Mouse (Mus musculus): ENCODE data around the gene Cadm3. TPM values are rescaled to one million over a fixed set of nuclear protein-coding genes. Genes with fewer than 3 reads are reported as not detected.

Cadm3 gene
- total RNA-seq, 1 experiment: 0.85 TPM

DNA sequence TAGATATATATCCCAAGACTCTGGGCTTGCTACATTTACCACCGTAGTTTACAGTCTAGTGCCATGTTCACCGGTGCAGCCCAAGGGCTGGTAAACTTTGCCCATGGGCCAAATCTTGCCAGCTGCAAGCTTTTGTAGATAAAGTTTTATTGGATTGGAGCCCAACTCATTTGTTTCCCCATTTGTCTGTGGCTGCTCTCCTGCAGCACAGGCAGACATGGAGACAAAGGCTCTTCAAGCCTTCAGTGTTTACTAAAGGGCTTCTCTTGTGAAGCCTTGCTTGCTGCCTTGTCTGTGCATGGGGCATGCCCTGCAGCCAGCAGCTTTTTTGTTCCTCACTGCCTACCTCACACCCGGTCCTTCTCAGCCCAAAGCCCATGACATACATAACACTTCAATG is 23.6 kb downstream of the Cadm3 start:
- H3K4me1 ChIP-seq (ENCODE audit: control insufficient read depth in 2 of 2, insufficient read depth in 2 of 2, low read length in 2 of 2, poor library complexity in 1 of 2): peaks cover 0 to 10% of the 10 kb centered on the region in 2 experiments; a peak in 2 of 4 replicates
- TF ChIP-seq ZNF384 (IDR thresholded peaks at IDR 0.05; ENCODE audit: low read depth, low read length) (no peak), MAFK (IDR thresholded peaks at IDR 0.05; ENCODE audit: insufficient read depth, low read depth, low read length) (no peak), ZC3H11A (IDR thresholded peaks at IDR 0.05; ENCODE audit: borderline replicate concordance, low read depth, low read length) (no peak), HCFC1 (IDR thresholded peaks at IDR 0.05; ENCODE audit: borderline replicate concordance, insufficient read depth, low read length) (no peak), CHD2 (IDR thresholded peaks at IDR 0.05; ENCODE audit: low read depth, low read length) (no peak)
- no peaks in the 10 kb centered on the region for H3K36me3 ChIP-seq (ENCODE audit: control insufficient read depth, insufficient read depth, low read length, poor library complexity, severe bottlenecking)
- in situ Hi-C loops (cut with MboI; ENCODE audit: low sequenced_read_pairs in 2 of 2, unreplicated experiment in 2 of 2): no loop called here
- no peak overlapping the region for H3K9ac ChIP-seq (ENCODE audit: insufficient read depth, low read depth, low read length, poor library complexity, severe bottlenecking)
- H3K27ac ChIP-seq (ENCODE audit: insufficient read depth, low read depth, low read length, poor library complexity, severe bottlenecking): no peak overlapping the region
- DNase-seq (ENCODE audit: low read depth, low spot score): no peak
- no peak overlapping the region for H3K4me3 ChIP-seq (ENCODE audit: insufficient read depth in 1 of 2, low read depth in 1 of 2, low read length in 2 of 2, poor library complexity in 1 of 2, severe bottlenecking in 1 of 2)
- H3K9me3 ChIP-seq (ENCODE audit: control insufficient read depth, insufficient read depth, low read depth, low read length): no peaks in the 10 kb centered on the region

GRCm38 (mm10) chr1:173342425-173342824 is 25.1 kb downstream of the Cadm3 start:
- Histone ChIP-seq H3K36me3 (ENCODE audit: control insufficient read depth, insufficient read depth, low read length, poor library complexity, severe bottlenecking) (no peaks in the 10 kb centered on the region), H3K4me1 (ENCODE audit: control insufficient read depth in 2 of 2, insufficient read depth in 2 of 2, low read length in 2 of 2, poor library complexity in 1 of 2) (peaks cover 0 to 1% of the 10 kb centered on the region in 2 experiments; a peak in 1 of 4 replicates), H3K4me3 (ENCODE audit: insufficient read depth in 1 of 2, low read depth in 1 of 2, low read length in 2 of 2, poor library complexity in 1 of 2, severe bottlenecking in 1 of 2) (no peak overlapping the region), H3K27ac (ENCODE audit: insufficient read depth, low read depth, low read length, poor library complexity, severe bottlenecking) (no peak overlapping the region), H3K9ac (ENCODE audit: insufficient read depth, low read depth, low read length, poor library complexity, severe bottlenecking) (no peak overlapping the region), H3K9me3 (ENCODE audit: control insufficient read depth, insufficient read depth, low read depth, low read length) (no peaks in the 10 kb centered on the region)
- TF ChIP-seq ZC3H11A (IDR thresholded peaks at IDR 0.05; ENCODE audit: borderline replicate concordance, low read depth, low read length) (no peak), ZNF384 (IDR thresholded peaks at IDR 0.05; ENCODE audit: low read depth, low read length) (no peak), MAFK (IDR thresholded peaks at IDR 0.05; ENCODE audit: insufficient read depth, low read depth, low read length) (no peak), CHD2 (IDR thresholded peaks at IDR 0.05; ENCODE audit: low read depth, low read length) (no peak), HCFC1 (IDR thresholded peaks at IDR 0.05; ENCODE audit: borderline replicate concordance, insufficient read depth, low read length) (no peak)
- in situ Hi-C loops (cut with MboI; ENCODE audit: low sequenced_read_pairs in 2 of 2, unreplicated experiment in 2 of 2): no loop called here
- DNase-seq (ENCODE audit: low read depth, low spot score): no peak

DNA sequence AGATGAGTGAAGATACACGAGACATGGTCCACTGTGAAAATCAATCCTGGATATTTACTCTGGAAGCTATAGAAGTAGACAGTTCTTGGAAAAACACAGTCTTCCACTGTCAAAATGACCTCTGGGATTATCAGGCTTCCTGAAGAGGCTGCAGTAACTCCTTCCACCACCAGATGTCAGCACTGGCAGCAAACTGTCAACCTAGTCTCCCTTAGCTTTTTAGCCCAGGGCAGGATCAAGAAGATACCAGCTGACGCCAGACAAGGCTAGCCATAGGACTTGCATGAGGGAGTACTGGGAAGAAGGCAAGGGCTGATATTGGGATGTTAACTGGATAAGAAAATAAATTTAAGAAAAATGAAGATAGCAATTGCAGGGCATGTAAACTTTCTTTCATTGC is 28.0 kb downstream of the Cadm3 start:
- Histone ChIP-seq H3K36me3 (ENCODE audit: control insufficient read depth, insufficient read depth, low read length, poor library complexity, severe bottlenecking) (no peaks in the 10 kb centered on the region), H3K4me3 (ENCODE audit: insufficient read depth in 1 of 2, low read depth in 1 of 2, low read length in 2 of 2, poor library complexity in 1 of 2, severe bottlenecking in 1 of 2) (no peak overlapping the region), H3K4me1 (ENCODE audit: control insufficient read depth in 2 of 2, insufficient read depth in 2 of 2, low read length in 2 of 2, poor library complexity in 1 of 2) (peaks cover 0 to 6% of the 10 kb centered on the region in 2 experiments; a peak in 1 of 4 replicates), H3K9ac (ENCODE audit: insufficient read depth, low read depth, low read length, poor library complexity, severe bottlenecking) (no peak overlapping the region), H3K9me3 (ENCODE audit: control insufficient read depth, insufficient read depth, low read depth, low read length) (no peaks in the 10 kb centered on the region), H3K27ac (ENCODE audit: insufficient read depth, low read depth, low read length, poor library complexity, severe bottlenecking) (no peak overlapping the region)
- TF ChIP-seq MAFK (IDR thresholded peaks at IDR 0.05; ENCODE audit: insufficient read depth, low read depth, low read length) (no peak), ZNF384 (IDR thresholded peaks at IDR 0.05; ENCODE audit: low read depth, low read length) (no peak), CHD2 (IDR thresholded peaks at IDR 0.05; ENCODE audit: low read depth, low read length) (no peak), ZC3H11A (IDR thresholded peaks at IDR 0.05; ENCODE audit: borderline replicate concordance, low read depth, low read length) (no peak), HCFC1 (IDR thresholded peaks at IDR 0.05; ENCODE audit: borderline replicate concordance, insufficient read depth, low read length) (no peak)
- DNase-seq (ENCODE audit: low read depth, low spot score): peak; percentile 51
- in situ Hi-C loops (cut with MboI; ENCODE audit: low sequenced_read_pairs in 2 of 2, unreplicated experiment in 2 of 2): no loop called here

DNA sequence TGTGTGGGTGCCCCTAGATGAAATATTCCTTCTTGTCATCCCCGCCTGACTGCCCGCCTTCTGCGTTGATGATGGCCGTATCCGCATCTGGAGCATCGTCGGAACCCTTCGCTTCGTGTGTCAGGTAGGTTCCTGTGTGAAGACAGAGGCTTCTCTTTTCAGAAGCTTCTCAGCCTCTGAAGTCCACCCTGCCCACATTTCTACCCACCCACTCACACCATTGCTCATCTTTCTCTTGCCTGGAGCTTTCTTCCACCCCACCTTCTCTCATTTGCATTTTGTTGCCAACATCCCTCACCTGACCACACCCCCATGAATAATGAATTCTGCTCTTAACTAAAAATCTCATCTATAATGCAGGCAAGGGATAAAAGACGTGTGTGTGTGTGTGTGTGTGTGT is 30.5 kb downstream of the Cadm3 start:
- TF ChIP-seq MAFK (IDR thresholded peaks at IDR 0.05; ENCODE audit: insufficient read depth, low read depth, low read length): no peak
- no peak for TF ChIP-seq CHD2 (IDR thresholded peaks at IDR 0.05; ENCODE audit: low read depth, low read length)
- no peak for TF ChIP-seq HCFC1 (IDR thresholded peaks at IDR 0.05; ENCODE audit: borderline replicate concordance, insufficient read depth, low read length)
- no peak for TF ChIP-seq ZNF384 (IDR thresholded peaks at IDR 0.05; ENCODE audit: low read depth, low read length)
- no peak for TF ChIP-seq ZC3H11A (IDR thresholded peaks at IDR 0.05; ENCODE audit: borderline replicate concordance, low read depth, low read length)

DNA sequence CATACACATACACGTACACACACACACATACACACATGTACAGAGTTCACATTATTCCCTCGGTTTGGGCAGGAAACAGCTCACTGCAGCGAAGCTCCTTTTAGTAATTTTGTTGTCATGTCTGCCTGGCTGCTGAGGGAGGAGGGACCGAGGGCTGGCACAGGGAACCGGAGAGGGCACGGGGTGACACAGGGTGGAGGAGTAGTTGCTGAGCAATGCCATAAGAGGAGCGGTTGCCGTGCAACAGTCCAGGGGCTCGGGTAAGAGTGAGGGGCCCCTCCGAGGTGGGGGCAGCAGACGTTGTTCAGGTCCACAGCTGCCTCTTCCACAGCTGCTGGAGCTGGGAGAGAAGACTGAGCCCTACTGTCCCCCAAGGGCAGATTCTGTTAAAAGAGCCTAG is 31.6 kb downstream of the Cadm3 start:
- H3K27ac ChIP-seq (ENCODE audit: insufficient read depth, low read depth, low read length, poor library complexity, severe bottlenecking): no peak overlapping the region
- H3K9ac ChIP-seq (ENCODE audit: insufficient read depth, low read depth, low read length, poor library complexity, severe bottlenecking): no peak overlapping the region
- no peak for TF ChIP-seq MAFK (IDR thresholded peaks at IDR 0.05; ENCODE audit: insufficient read depth, low read depth, low read length)
- no peak for TF ChIP-seq HCFC1 (IDR thresholded peaks at IDR 0.05; ENCODE audit: borderline replicate concordance, insufficient read depth, low read length)
- TF ChIP-seq ZNF384 (IDR thresholded peaks at IDR 0.05; ENCODE audit: low read depth, low read length): no peak
- no peak overlapping the region for H3K4me3 ChIP-seq (ENCODE audit: insufficient read depth in 1 of 2, low read depth in 1 of 2, low read length in 2 of 2, poor library complexity in 1 of 2, severe bottlenecking in 1 of 2)
- in situ Hi-C loops (cut with MboI; ENCODE audit: low sequenced_read_pairs in 2 of 2, unreplicated experiment in 2 of 2): no loop called here
- no peak for DNase-seq (ENCODE audit: low read depth, low spot score)
- no peaks in the 10 kb centered on the region for H3K9me3 ChIP-seq (ENCODE audit: control insufficient read depth, insufficient read depth, low read depth, low read length)
- peaks cover 0 to 6% of the 10 kb centered on the region in 2 experiments; a peak in 1 of 4 replicates for H3K4me1 ChIP-seq (ENCODE audit: control insufficient read depth in 2 of 2, insufficient read depth in 2 of 2, low read length in 2 of 2, poor library complexity in 1 of 2)
- no peaks in the 10 kb centered on the region for H3K36me3 ChIP-seq (ENCODE audit: control insufficient read depth, insufficient read depth, low read length, poor library complexity, severe bottlenecking)

More for the DNA sequence above, 30.5 kb downstream of the Cadm3 start:
- in situ Hi-C loops (cut with MboI; ENCODE audit: low sequenced_read_pairs in 2 of 2, unreplicated experiment in 2 of 2): no loop called here
- no peak overlapping the region for H3K4me3 ChIP-seq (ENCODE audit: insufficient read depth in 1 of 2, low read depth in 1 of 2, low read length in 2 of 2, poor library complexity in 1 of 2, severe bottlenecking in 1 of 2)
- H3K9ac ChIP-seq (ENCODE audit: insufficient read depth, low read depth, low read length, poor library complexity, severe bottlenecking): no peak overlapping the region
- no peaks in the 10 kb centered on the region for H3K36me3 ChIP-seq (ENCODE audit: control insufficient read depth, insufficient read depth, low read length, poor library complexity, severe bottlenecking)
- no peak for DNase-seq (ENCODE audit: low read depth, low spot score)
- peaks cover 0 to 6% of the 10 kb centered on the region in 2 experiments; a peak in 1 of 4 replicates for H3K4me1 ChIP-seq (ENCODE audit: control insufficient read depth in 2 of 2, insufficient read depth in 2 of 2, low read length in 2 of 2, poor library complexity in 1 of 2)
- no peak overlapping the region for H3K27ac ChIP-seq (ENCODE audit: insufficient read depth, low read depth, low read length, poor library complexity, severe bottlenecking)
- H3K9me3 ChIP-seq (ENCODE audit: control insufficient read depth, insufficient read depth, low read depth, low read length): no peaks in the 10 kb centered on the region

Measured in ES-E14 (cell line).